13 mouse cellular contexts compared by ENCODE assay signal in genomic region chr13:56178416-56179035, GRCm38 (mm10). TPM values are rescaled to one million over a fixed set of nuclear protein-coding genes. Genes with fewer than 3 reads are reported as not detected.
DNase-seq lines count a peak whose midpoint lies in the region; ATAC-seq and TF ChIP-seq lines count a peak whose summit lies in the region.
"Had no signal": no experiment of that assay in that cellular context is flagged by ENCODE, and none has a peak within 500 bp of the region (broad histone marks: within the 10 kb centered on the region; RNA-seq: fewer than 3 reads in every experiment).

Gene Tifab, minus strand, starts transcription at chr13:56178885.

- peaks cover 61% of the 10 kb centered on the region for H3K4me1 ChIP-seq in bone marrow macrophage, adult 2 months (ENCODE audit: control insufficient read depth, insufficient read depth, low read length)
- peaks cover 50% of the 10 kb centered on the region for H3K4me1 ChIP-seq in megakaryocyte, embryonic 14.5 days
- H3K4me1 ChIP-seq in midbrain, embryonic 16.5 days (ENCODE audit: control insufficient read depth, insufficient read depth, low read length) = no peaks in the 10 kb centered on the region
- H3K4me1 ChIP-seq: heart, embryonic 15.5 days; midbrain, embryonic 15.5 days had no signal

- peak; percentile 71 for ATAC-seq in granulocyte monocyte progenitor cell, adult 5-6 weeks (replicated peaks; ENCODE audit: poor library complexity, severe bottlenecking)
- no peak for ATAC-seq in midbrain, embryonic 16.5 days
- ATAC-seq: midbrain, embryonic 15.5 days had no signal

- TF ChIP-seq POLR2A in bone marrow macrophage, adult 2 months (IDR thresholded peaks at IDR 0.05; ENCODE audit: borderline replicate concordance, low read depth, low read length) = no peak

- intact Hi-C loops in left cerebral cortex, adult 2 months (cut with DNase I) = no loop called here
- intact Hi-C loops in left cerebral cortex, postnatal 4 days (cut with DNase I) = no loop called here

- no peak for DNase-seq in left cerebral cortex, adult 2 months (ENCODE audit: extremely low spot score in 1 of 2, low spot score in 2 of 2)
- no peak for DNase-seq in left cerebral cortex, adult 18-20 months (ENCODE audit: low spot score in 2 of 2)
- DNase-seq in left cerebral cortex, postnatal 4 days = no peak
- no peak for DNase-seq in frontal cortex, postnatal 14 days (ENCODE audit: low spot score in 2 of 2)
- DNase-seq: cerebellum, postnatal 36 days; right cerebral cortex, postnatal 4 days had no signal

- H3K27ac ChIP-seq in left cerebral cortex, adult 2 months = no peak within 1 kb of the TSS
- H3K27ac ChIP-seq in bone marrow macrophage, adult 2 months (ENCODE audit: insufficient read depth, low read depth, low read length) = peak within 1 kb of the TSS; percentile 93
- no peak within 1 kb of the TSS for H3K27ac ChIP-seq in midbrain, embryonic 16.5 days (ENCODE audit: low read length)
- H3K27ac ChIP-seq: heart, embryonic 15.5 days; midbrain, embryonic 15.5 days had no signal

- peak within 1 kb of the TSS; percentile 7; the same call in 1 of the 2 replicates for H3K4me3 ChIP-seq in left cerebral cortex, adult 2 months
- peak within 1 kb of the TSS; percentile 77 for H3K4me3 ChIP-seq in bone marrow macrophage, adult 2 months (ENCODE audit: insufficient read depth, low read length)
- peak within 1 kb of the TSS; percentile 87 for H3K4me3 ChIP-seq in megakaryocyte, embryonic 14.5 days (replicated peaks)
- no peak within 1 kb of the TSS for H3K4me3 ChIP-seq in midbrain, embryonic 16.5 days (ENCODE audit: low read depth, low read length)
- H3K4me3 ChIP-seq: erythroblast, embryonic 14.5 days; heart, embryonic 15.5 days; midbrain, embryonic 15.5 days had no signal

- WGBS in midbrain, embryonic 16.5 days = 89% methylated on average over 16 of the region's 16 CpGs

- no peak for TF ChIP-seq CTCF in left cerebral cortex, adult 2 months (IDR thresholded peaks at IDR 0.05)
- TF ChIP-seq CTCF in bone marrow macrophage, adult 2 months (IDR thresholded peaks at IDR 0.05; ENCODE audit: low read depth, low read length) = no peak

- H3K36me3 ChIP-seq in megakaryocyte, embryonic 14.5 days (replicated peaks; ENCODE audit: low read length) = no peaks in the 10 kb centered on the region
- H3K36me3 ChIP-seq in midbrain, embryonic 16.5 days (ENCODE audit: control insufficient read depth, insufficient read depth, low read length) = no peaks in the 10 kb centered on the region
- H3K36me3 ChIP-seq: heart, embryonic 15.5 days; midbrain, embryonic 15.5 days had no signal

- H3K9ac ChIP-seq in midbrain, embryonic 16.5 days (ENCODE audit: low read depth, low read length) = no peak within 1 kb of the TSS
- H3K9ac ChIP-seq: heart, embryonic 15.5 days; midbrain, embryonic 15.5 days had no signal

- H3K27me3 ChIP-seq in megakaryocyte, embryonic 14.5 days (replicated peaks) = peaks cover 21% of the 10 kb centered on the region
- H3K27me3 ChIP-seq in midbrain, embryonic 16.5 days (ENCODE audit: control insufficient read depth, insufficient read depth, low read depth, low read length) = no peaks in the 10 kb centered on the region
- H3K27me3 ChIP-seq: midbrain, embryonic 15.5 days had no signal

- H3K4me2 ChIP-seq in midbrain, embryonic 16.5 days (ENCODE audit: low read length) = no peak within 1 kb of the TSS
- H3K4me2 ChIP-seq: heart, embryonic 15.5 days; midbrain, embryonic 15.5 days had no signal

- peaks cover 10% of the 10 kb centered on the region for H3K9me3 ChIP-seq in megakaryocyte, embryonic 14.5 days
- H3K9me3 ChIP-seq in midbrain, embryonic 16.5 days (replicated peaks; ENCODE audit: control insufficient read depth, low read length, poor library complexity, severe bottlenecking) = no peaks in the 10 kb centered on the region
- H3K9me3 ChIP-seq: heart, embryonic 15.5 days; midbrain, embryonic 15.5 days had no signal

RNA-seq across cellular contexts. Expression of gene Tifab, which starts in this region (rescaled TPM):
- 1 to 10 TPM; 1.7 to 2.0 TPM for total RNA-seq in left cerebral cortex, adult 2 months (2021)
- 1 to 10 TPM; 1.7 to 1.9 TPM for total RNA-seq in left cerebral cortex, adult 18-20 months (2021)
- polyA plus RNA-seq in bone marrow macrophage, adult 2 months (2012; ENCODE audit: insufficient read depth, insufficient read length, missing spikeins) = 107 and 112 TPM in 2 replicates
- 148 and 174 TPM in 2 replicates for total RNA-seq in granulocyte monocyte progenitor cell, adult 5-6 weeks (2014; fragmentation: Nextera tagmentation)
- total RNA-seq in granulocyte monocyte progenitor cell, adult 5-6 weeks (2017) = 115 and 120 TPM in 2 replicates
- polyA plus RNA-seq in megakaryocyte, embryonic 14.5 days (2012; ENCODE audit: insufficient read depth, low replicate concordance) = 3.1 and 6.6 TPM in 2 replicates
- total RNA-seq in left cerebral cortex, postnatal 4 days (2021) = under 1 TPM; 0.89 to 0.94 TPM
- 0.91 and 0.93 TPM in 2 replicates for polyA plus RNA-seq in midbrain, embryonic 16.5 days (2015; fragmentation: Nextera tagmentation; extraction: Ambion mirVana)

Comparison
In these comparisons a context has a peak if more than half of its experiments do, and no peak if none do; other contexts are left out.
1. RNA of gene Tifab (total RNA-seq): 115 to 174 TPM in granulocyte monocyte progenitor cell, adult 5-6 weeks; 1.7 to 2.0 TPM in left cerebral cortex, adult 2 months, 1.7 to 1.9 TPM in left cerebral cortex, adult 18-20 months and 0.89 to 0.94 TPM in left cerebral cortex, postnatal 4 days; every median in the first group is over 10 times any median in the second.
2. RNA of gene Tifab (polyA plus RNA-seq): 107 to 112 TPM in bone marrow macrophage, adult 2 months; 3.1 to 6.6 TPM in megakaryocyte, embryonic 14.5 days and 0.91 to 0.93 TPM in midbrain, embryonic 16.5 days; every median in the first group is over 10 times any median in the second.